Mouse (Mus musculus): Measurements from ENCODE around the gene Tnfrsf9. TPM values are rescaled to one million over a fixed set of nuclear protein-coding genes. Genes with fewer than 3 reads are reported as not detected.
"Not testable (repeated sequence)": the region's sequence is repeated elsewhere in the genome, so short reads cannot be mapped to it uniquely, and the experiment has no call there.

Tnfrsf9 gene
- polyA plus RNA-seq, 1 experiment: not detected

- peak overlapping the region; percentile 9; the same call in 1 of the 2 replicates for H3K4me3 ChIP-seq (ENCODE audit: insufficient read depth, low read length)
- peaks cover 23% of the 10 kb centered on the region for H3K4me1 ChIP-seq (ENCODE audit: control insufficient read depth, insufficient read depth, low read length)
- H3K27ac ChIP-seq (ENCODE audit: insufficient read depth, low read depth, low read length): not testable (repeated sequence)
- peak; percentile 44 for TF ChIP-seq CTCF (IDR thresholded peaks at IDR 0.05; ENCODE audit: low read depth, low read length)
Observed at GRCm38 (mm10) chr4:150908512-150908911, 5.8 kb upstream of the Tnfrsf9 start.

- TF ChIP-seq CTCF (IDR thresholded peaks at IDR 0.05; ENCODE audit: low read depth, low read length): no peak
- 0 out of 2 replicates have a peak, but pooled peaks have one; percentile 31 for TF ChIP-seq POLR2A (IDR thresholded peaks at IDR 0.05; ENCODE audit: borderline replicate concordance, low read depth, low read length)
Observed at GRCm38 (mm10) chr4:150909451-150910156, 4.8 kb upstream of the Tnfrsf9 start.

GRCm38 (mm10) chr4:150910164-150910951, 4.0 kb upstream of the Tnfrsf9 start:
- Histone ChIP-seq H3K27ac (ENCODE audit: insufficient read depth, low read depth, low read length) (peak overlapping the region; percentile 43), H3K4me3 (ENCODE audit: insufficient read depth, low read length) (no peak overlapping the region), H3K4me1 (ENCODE audit: control insufficient read depth, insufficient read depth, low read length) (peaks cover 30% of the 10 kb centered on the region)
- TF ChIP-seq CTCF (IDR thresholded peaks at IDR 0.05; ENCODE audit: low read depth, low read length) (0 out of 2 replicates have a peak, but pooled peaks have one; percentile 12), POLR2A (IDR thresholded peaks at IDR 0.05; ENCODE audit: borderline replicate concordance, low read depth, low read length) (no peak)

More at GRCm38 (mm10) chr4:150909451-150910156, 4.8 kb upstream of the Tnfrsf9 start:
- peak overlapping the region; percentile 49 for H3K27ac ChIP-seq (ENCODE audit: insufficient read depth, low read depth, low read length)
- H3K4me1 ChIP-seq (ENCODE audit: control insufficient read depth, insufficient read depth, low read length): peaks cover 25% of the 10 kb centered on the region
- H3K4me3 ChIP-seq (ENCODE audit: insufficient read depth, low read length): peak overlapping the region; percentile 72

- Histone ChIP-seq H3K4me1 (ENCODE audit: control insufficient read depth, insufficient read depth, low read length) (peaks cover 29% of the 10 kb centered on the region), H3K4me3 (ENCODE audit: insufficient read depth, low read length) (peak overlapping the region; percentile 72), H3K27ac (ENCODE audit: insufficient read depth, low read depth, low read length) (peak overlapping the region; percentile 87)
- TF ChIP-seq POLR2A (IDR thresholded peaks at IDR 0.05; ENCODE audit: borderline replicate concordance, low read depth, low read length) (no peak), CTCF (IDR thresholded peaks at IDR 0.05; ENCODE audit: low read depth, low read length) (no peak)
Observed at GRCm38 (mm10) chr4:150913743-150914142, 619 bp upstream of the Tnfrsf9 start.

GRCm38 (mm10) chr4:150915181-150915906, 982 bp downstream of the Tnfrsf9 start:
- Histone ChIP-seq H3K4me1 (ENCODE audit: control insufficient read depth, insufficient read depth, low read length) (peaks cover 26% of the 10 kb centered on the region), H3K4me3 (ENCODE audit: insufficient read depth, low read length) (peak overlapping the region; percentile 78), H3K27ac (ENCODE audit: insufficient read depth, low read depth, low read length) (peak overlapping the region; percentile 81)
- TF ChIP-seq CTCF (IDR thresholded peaks at IDR 0.05; ENCODE audit: low read depth, low read length) (no peak), POLR2A (IDR thresholded peaks at IDR 0.05; ENCODE audit: borderline replicate concordance, low read depth, low read length) (no peak)

- TF ChIP-seq CTCF (IDR thresholded peaks at IDR 0.05; ENCODE audit: low read depth, low read length) (no peak), POLR2A (IDR thresholded peaks at IDR 0.05; ENCODE audit: borderline replicate concordance, low read depth, low read length) (no peak)
- no peak overlapping the region for H3K27ac ChIP-seq (ENCODE audit: insufficient read depth, low read depth, low read length)
- H3K4me1 ChIP-seq (ENCODE audit: control insufficient read depth, insufficient read depth, low read length): peaks cover 21% of the 10 kb centered on the region
- H3K4me3 ChIP-seq (ENCODE audit: insufficient read depth, low read length): no peak overlapping the region
Observed at GRCm38 (mm10) chr4:150917336-150918027, 3.1 kb downstream of the Tnfrsf9 start.

- no peak for TF ChIP-seq CTCF (IDR thresholded peaks at IDR 0.05; ENCODE audit: low read depth, low read length)
Observed at GRCm38 (mm10) chr4:150921206-150921605, 6.8 kb downstream of the Tnfrsf9 start.

GRCm38 (mm10) chr4:150924308-150924707, 9.9 kb downstream of the Tnfrsf9 start:
- no peak overlapping the region for H3K4me3 ChIP-seq (ENCODE audit: insufficient read depth, low read length)
- H3K4me1 ChIP-seq (ENCODE audit: control insufficient read depth, insufficient read depth, low read length): peaks cover 3% of the 10 kb centered on the region; the same call in 1 of the 2 replicates
- TF ChIP-seq CTCF (IDR thresholded peaks at IDR 0.05; ENCODE audit: low read depth, low read length) (no peak), POLR2A (IDR thresholded peaks at IDR 0.05; ENCODE audit: borderline replicate concordance, low read depth, low read length) (no peak)
- H3K27ac ChIP-seq (ENCODE audit: insufficient read depth, low read depth, low read length): no peak overlapping the region

More at GRCm38 (mm10) chr4:150921206-150921605, 6.8 kb downstream of the Tnfrsf9 start:
- no peak overlapping the region for H3K27ac ChIP-seq (ENCODE audit: insufficient read depth, low read depth, low read length)
- H3K4me1 ChIP-seq (ENCODE audit: control insufficient read depth, insufficient read depth, low read length): 0 out of 2 replicates have a peak, but pooled peaks cover 2% of the 10 kb centered on the region
- no peak overlapping the region for H3K4me3 ChIP-seq (ENCODE audit: insufficient read depth, low read length)

- Histone ChIP-seq H3K27ac (ENCODE audit: insufficient read depth, low read depth, low read length) (no peak overlapping the region), H3K4me1 (ENCODE audit: control insufficient read depth, insufficient read depth, low read length) (peaks cover 3% of the 10 kb centered on the region; the same call in 1 of the 2 replicates), H3K4me3 (ENCODE audit: insufficient read depth, low read length) (no peak overlapping the region)
- TF ChIP-seq POLR2A (IDR thresholded peaks at IDR 0.05; ENCODE audit: borderline replicate concordance, low read depth, low read length): no peak
- no peak for TF ChIP-seq CTCF (IDR thresholded peaks at IDR 0.05; ENCODE audit: low read depth, low read length)
Observed at GRCm38 (mm10) chr4:150924936-150925335, 10.6 kb downstream of the Tnfrsf9 start.

Data from bone marrow macrophage, adult 2 months (primary cell).